ENCODE assay signal across 9 mouse cellular contexts in the genomic region with DNA sequence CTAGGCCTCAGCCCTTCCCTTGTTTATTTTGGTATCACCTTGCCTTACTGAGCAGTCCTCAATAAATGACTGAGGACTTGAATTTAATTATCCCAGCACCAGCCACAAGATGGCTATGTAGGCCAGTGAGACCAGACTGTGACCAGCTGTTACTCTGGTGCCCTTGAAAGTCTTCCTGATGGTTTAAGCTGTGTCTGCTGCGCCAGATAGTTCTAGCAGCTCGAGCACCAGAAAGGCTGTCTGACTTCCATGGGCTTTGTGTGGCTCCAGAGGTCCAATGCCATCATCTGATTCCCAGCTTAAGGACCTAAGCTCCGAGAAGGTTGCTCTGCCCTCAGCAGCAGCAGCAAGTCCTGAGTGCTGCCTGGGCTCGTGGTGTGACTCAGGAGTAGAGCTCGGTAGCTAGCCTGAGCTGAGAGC. TPM values are rescaled to one million over a fixed set of nuclear protein-coding genes. Genes with fewer than 3 reads are reported as not detected.
DNase-seq lines count a peak whose midpoint lies in the region; ATAC-seq lines count a peak whose summit lies in the region.
"Had no signal": no experiment of that assay in that cellular context is flagged by ENCODE, and none has a peak within 500 bp of the region (broad histone marks: within the 10 kb centered on the region; RNA-seq: fewer than 3 reads in every experiment).

No protein-coding gene starts in this region.

- no peak overlapping the region for H3K4me3 ChIP-seq in embryonic facial prominence, embryonic 10.5 days
- H3K4me3 ChIP-seq in heart, embryonic 16.5 days (ENCODE audit: low read length), result no peak overlapping the region
- H3K4me3 ChIP-seq in lung, embryonic 15.5 days, result no peak overlapping the region
- H3K4me3 ChIP-seq: hindbrain, embryonic 15.5 days had no signal

- H3K27me3 ChIP-seq in embryonic facial prominence, embryonic 10.5 days (replicated peaks; ENCODE audit: low read depth, poor library complexity, severe bottlenecking), result no peaks in the 10 kb centered on the region
- no peaks in the 10 kb centered on the region for H3K27me3 ChIP-seq in heart, embryonic 16.5 days (ENCODE audit: control insufficient read depth, insufficient read depth, low read length)
- H3K27me3 ChIP-seq in lung, embryonic 15.5 days, result no peaks in the 10 kb centered on the region
- H3K27me3 ChIP-seq: hindbrain, embryonic 15.5 days had no signal

- 0 out of 2 replicates have a peak, but pooled peaks cover 3% of the 10 kb centered on the region for H3K4me1 ChIP-seq in embryonic facial prominence, embryonic 10.5 days
- H3K4me1 ChIP-seq in heart, embryonic 16.5 days (ENCODE audit: control insufficient read depth, insufficient read depth, low read length), result peaks cover 14% of the 10 kb centered on the region
- peaks cover 3% of the 10 kb centered on the region; the same call in 1 of the 2 replicates for H3K4me1 ChIP-seq in lung, embryonic 15.5 days
- H3K4me1 ChIP-seq: hindbrain, embryonic 15.5 days had no signal

- peak; percentile 65 for DNase-seq in adrenal gland, adult 2 months
- no peak for DNase-seq in adrenal gland, adult 8-10 months
- DNase-seq in NIH3T3 (ENCODE audit: low read depth), result peak; percentile 84
- peak; percentile 45 for DNase-seq in embryonic facial prominence, embryonic 10.5 days (ENCODE audit: low spot score)
- DNase-seq in kidney, postnatal 4 days, result peak; percentile 41 to 63
- DNase-seq in retina, postnatal 1 day, result peak; percentile 86

- no peak overlapping the region for H3K4me2 ChIP-seq in heart, embryonic 16.5 days (ENCODE audit: low read depth, low read length)
- H3K4me2 ChIP-seq in lung, embryonic 15.5 days, result no peak overlapping the region
- H3K4me2 ChIP-seq: hindbrain, embryonic 15.5 days had no signal

- peaks cover 19% of the 10 kb centered on the region for H3K36me3 ChIP-seq in embryonic facial prominence, embryonic 10.5 days (replicated peaks)
- H3K36me3 ChIP-seq in heart, embryonic 16.5 days (ENCODE audit: control insufficient read depth, insufficient read depth), result no peaks in the 10 kb centered on the region; the same call in 1 of the 2 replicates
- no peaks in the 10 kb centered on the region; the same call in 1 of the 2 replicates for H3K36me3 ChIP-seq in lung, embryonic 15.5 days
- H3K36me3 ChIP-seq: hindbrain, embryonic 15.5 days had no signal

- H3K9me3 ChIP-seq in embryonic facial prominence, embryonic 10.5 days, result no peaks in the 10 kb centered on the region
- no peaks in the 10 kb centered on the region for H3K9me3 ChIP-seq in heart, embryonic 16.5 days (replicated peaks; ENCODE audit: control insufficient read depth, low read length)
- H3K9me3 ChIP-seq in lung, embryonic 15.5 days, result no peaks in the 10 kb centered on the region
- H3K9me3 ChIP-seq: hindbrain, embryonic 15.5 days had no signal

- ATAC-seq in heart, embryonic 16.5 days (replicated peaks; ENCODE audit: extremely low read depth, insufficient read depth, low FRiP score), result peak; percentile 71; the same call in 1 of the 2 replicates
- ATAC-seq in lung, embryonic 15.5 days (ENCODE audit: borderline replicate concordance, extremely low read depth, low FRiP score, low TSS enrichment), result peak; percentile 65; the same call in 1 of the 2 replicates

- peak overlapping the region; percentile 43 for H3K9ac ChIP-seq in heart, embryonic 16.5 days (ENCODE audit: low read length)
- H3K9ac ChIP-seq in lung, embryonic 15.5 days, result no peak overlapping the region
- H3K9ac ChIP-seq: hindbrain, embryonic 15.5 days had no signal

- 71% methylated on average over 5 of the region's 5 CpGs for WGBS in embryonic facial prominence, embryonic 10.5 days
- WGBS in heart, embryonic 16.5 days, result 39% methylated on average over 5 of the region's 5 CpGs
- WGBS in lung, embryonic 15.5 days, result 55% methylated on average over 5 of the region's 5 CpGs

- H3K27ac ChIP-seq in embryonic facial prominence, embryonic 10.5 days (replicated peaks), result no peak overlapping the region
- H3K27ac ChIP-seq in heart, embryonic 16.5 days (ENCODE audit: low read length), result peak overlapping the region; percentile 74
- no peak overlapping the region for H3K27ac ChIP-seq in lung, embryonic 15.5 days
- H3K27ac ChIP-seq: hindbrain, embryonic 15.5 days had no signal

RNA-seq across cellular contexts. Expression of a gene that starts 20.2 kb away (rescaled TPM):
- 10 to 100 TPM; 21.4 to 31.3 TPM for total RNA-seq in adrenal gland, adult 2 months (2021)
- 43.7 and 74.1 TPM in 2 replicates for polyA plus RNA-seq in adrenal gland, adult 2 months (2012; rRNA removed)
- total RNA-seq in adrenal gland, adult 8-10 months (2022), result 10 to 100 TPM in 3 of 4 experiments, 1 to 10 TPM in 1; 9.0 to 31.5 (median 14.5) TPM
- polyA plus RNA-seq in embryonic facial prominence, embryonic 10.5 days (2016; fragmentation: Nextera tagmentation; extraction: Ambion mirVana), result 211 and 216 TPM in 2 replicates
- polyA plus RNA-seq in heart, embryonic 16.5 days (2015; fragmentation: Nextera tagmentation; extraction: Ambion mirVana), result 37.4 and 40.1 TPM in 2 replicates
- polyA plus RNA-seq in lung, embryonic 15.5 days (2015; fragmentation: Nextera tagmentation; extraction: Ambion mirVana), result 46.1 and 57.0 TPM in 2 replicates

RNA-seq across cellular contexts. Expression of a gene that starts 37.1 kb away (rescaled TPM):
- total RNA-seq in adrenal gland, adult 2 months (2021), result 1 to 10 TPM in 1 of 2 experiments, not detected in 1; 2.6 TPM
- 0.09 and 1.2 TPM in 2 replicates for polyA plus RNA-seq in adrenal gland, adult 2 months (2012; rRNA removed)
- under 1 TPM in 3 of 4 experiments, not detected in 1; 0.31 to 0.41 (median 0.38) TPM for total RNA-seq in adrenal gland, adult 8-10 months (2022)
- polyA plus RNA-seq in embryonic facial prominence, embryonic 10.5 days (2016; fragmentation: Nextera tagmentation; extraction: Ambion mirVana), result not detected in 2 replicates
- polyA plus RNA-seq in heart, embryonic 16.5 days (2015; fragmentation: Nextera tagmentation; extraction: Ambion mirVana), result 0.39 and 0.75 TPM in 2 replicates
- 0.89 and 4.3 TPM in 2 replicates for polyA plus RNA-seq in lung, embryonic 15.5 days (2015; fragmentation: Nextera tagmentation; extraction: Ambion mirVana)

RNA-seq across cellular contexts. Expression of a gene that starts 52.2 kb away (rescaled TPM):
- total RNA-seq in adrenal gland, adult 2 months (2021), result 10 to 100 TPM; 15.5 to 15.6 TPM
- 28.2 and 34.1 TPM in 2 replicates for polyA plus RNA-seq in adrenal gland, adult 2 months (2012; rRNA removed)
- total RNA-seq in adrenal gland, adult 8-10 months (2022), result 10 to 100 TPM; 19.3 to 21.7 (median 20.2) TPM
- 6.0 and 6.8 TPM in 2 replicates for polyA plus RNA-seq in embryonic facial prominence, embryonic 10.5 days (2016; fragmentation: Nextera tagmentation; extraction: Ambion mirVana)
- 3.5 and 4.5 TPM in 2 replicates for polyA plus RNA-seq in heart, embryonic 16.5 days (2015; fragmentation: Nextera tagmentation; extraction: Ambion mirVana)
- polyA plus RNA-seq in lung, embryonic 15.5 days (2015; fragmentation: Nextera tagmentation; extraction: Ambion mirVana), result 4.5 and 4.8 TPM in 2 replicates

RNA-seq across cellular contexts. Expression of a gene that starts 54.0 kb away (rescaled TPM):
- 10 to 100 TPM in 1 of 2 experiments, 1 to 10 TPM in 1; 5.2 to 12.5 TPM for total RNA-seq in adrenal gland, adult 2 months (2021)
- 6.3 and 6.8 TPM in 2 replicates for polyA plus RNA-seq in adrenal gland, adult 2 months (2012; rRNA removed)
- total RNA-seq in adrenal gland, adult 8-10 months (2022), result 10 to 100 TPM; 10.2 to 23.6 (median 14.8) TPM
- 18.2 TPM in 2 replicates for polyA plus RNA-seq in embryonic facial prominence, embryonic 10.5 days (2016; fragmentation: Nextera tagmentation; extraction: Ambion mirVana)
- 13.8 and 16.3 TPM in 2 replicates for polyA plus RNA-seq in heart, embryonic 16.5 days (2015; fragmentation: Nextera tagmentation; extraction: Ambion mirVana)
- 14.4 and 14.6 TPM in 2 replicates for polyA plus RNA-seq in lung, embryonic 15.5 days (2015; fragmentation: Nextera tagmentation; extraction: Ambion mirVana)

RNA-seq across cellular contexts. Expression of a gene that starts 54.2 kb away (rescaled TPM):
- total RNA-seq in adrenal gland, adult 2 months (2021), result 10 to 100 TPM; 35.6 to 54.9 TPM
- 11.8 and 16.4 TPM in 2 replicates for polyA plus RNA-seq in adrenal gland, adult 2 months (2012; rRNA removed)
- total RNA-seq in adrenal gland, adult 8-10 months (2022), result 10 to 100 TPM; 50.9 to 72.8 (median 62.3) TPM
- polyA plus RNA-seq in embryonic facial prominence, embryonic 10.5 days (2016; fragmentation: Nextera tagmentation; extraction: Ambion mirVana), result 192 and 201 TPM in 2 replicates
- polyA plus RNA-seq in heart, embryonic 16.5 days (2015; fragmentation: Nextera tagmentation; extraction: Ambion mirVana), result 95.1 and 96.0 TPM in 2 replicates
- polyA plus RNA-seq in lung, embryonic 15.5 days (2015; fragmentation: Nextera tagmentation; extraction: Ambion mirVana), result 169 and 176 TPM in 2 replicates
